Comparison of ENCODE assay signal across 8 mouse cellular contexts in genomic region chr10:128458719-128459408, GRCm38 (mm10). TPM values are rescaled to one million over a fixed set of nuclear protein-coding genes. Genes with fewer than 3 reads are reported as not detected.
DNase-seq lines count a peak whose midpoint lies in the region; ATAC-seq and TF ChIP-seq lines count a peak whose summit lies in the region.

Gene Smarcc2 (plus strand): TSS chr10:128459248.

- peaks cover 9% of the 10 kb centered on the region; the same call in 1 of the 2 replicates for H3K79me2 ChIP-seq in liver, adult 2 months (ENCODE audit: control insufficient read depth, insufficient read depth, low read length)

- peak within 1 kb of the TSS; percentile 95 for H3K27ac ChIP-seq in heart, embryonic 12.5 days (ENCODE audit: poor library complexity, severe bottlenecking)
- peak within 1 kb of the TSS; percentile 94 for H3K27ac ChIP-seq in kidney, postnatal 0 days
- H3K27ac ChIP-seq in liver, adult 2 months (replicated peaks; ENCODE audit: insufficient read depth, low read depth, low read length): peak within 1 kb of the TSS; percentile 98

- H3K4me2 ChIP-seq in heart, embryonic 12.5 days: peak within 1 kb of the TSS; percentile 75
- peak within 1 kb of the TSS; percentile 72 for H3K4me2 ChIP-seq in kidney, postnatal 0 days (ENCODE audit: low read length)

- WGBS in heart, embryonic 12.5 days: under 1% methylated on average over 63 of the region's 86 CpGs
- under 1% methylated on average over 46 of the region's 86 CpGs for WGBS in kidney, postnatal 0 days
- 2% methylated on average over 61 of the region's 86 CpGs for WGBS in liver, adult 2 months

- H3K9ac ChIP-seq in heart, embryonic 12.5 days: peak within 1 kb of the TSS; percentile 95
- peak within 1 kb of the TSS; percentile 96 for H3K9ac ChIP-seq in kidney, postnatal 0 days (ENCODE audit: low read depth, low read length)
- H3K9ac ChIP-seq in liver, adult 2 months (ENCODE audit: low read depth, low read length): peak within 1 kb of the TSS; percentile 99

- H3K36me3 ChIP-seq in erythroblast, embryonic 14.5 days (ENCODE audit: control insufficient read depth): peaks cover 37% of the 10 kb centered on the region
- H3K36me3 ChIP-seq in heart, embryonic 12.5 days: peaks cover 19% of the 10 kb centered on the region
- peaks cover 14% of the 10 kb centered on the region for H3K36me3 ChIP-seq in kidney, postnatal 0 days (ENCODE audit: insufficient read depth, low read length)
- H3K36me3 ChIP-seq in liver, adult 2 months (ENCODE audit: control insufficient read depth, insufficient read depth, low read length): peaks cover 17% of the 10 kb centered on the region

- H3K4me3 ChIP-seq in erythroblast, embryonic 14.5 days (replicated peaks): peak within 1 kb of the TSS; percentile 89
- peak within 1 kb of the TSS; percentile 96 for H3K4me3 ChIP-seq in heart, embryonic 12.5 days
- H3K4me3 ChIP-seq in kidney, postnatal 0 days (replicated peaks; ENCODE audit: low read depth, low read length): peak within 1 kb of the TSS; percentile 93
- peak within 1 kb of the TSS; percentile 81 for H3K4me3 ChIP-seq in liver, adult 2 months (ENCODE audit: insufficient read depth, low read depth, low read length)

- H3K27me3 ChIP-seq in erythroblast, embryonic 14.5 days (ENCODE audit: control insufficient read depth): no peaks in the 10 kb centered on the region
- H3K27me3 ChIP-seq in heart, embryonic 12.5 days (replicated peaks): no peaks in the 10 kb centered on the region
- no peaks in the 10 kb centered on the region for H3K27me3 ChIP-seq in kidney, postnatal 0 days (ENCODE audit: insufficient read depth, low read length)
- H3K27me3 ChIP-seq in liver, adult 2 months (ENCODE audit: control insufficient read depth, insufficient read depth, low read length): no peaks in the 10 kb centered on the region

- no peaks in the 10 kb centered on the region for H3K9me3 ChIP-seq in erythroblast, embryonic 14.5 days (ENCODE audit: control insufficient read depth, low read length)
- no peaks in the 10 kb centered on the region for H3K9me3 ChIP-seq in heart, embryonic 12.5 days (replicated peaks)
- no peaks in the 10 kb centered on the region for H3K9me3 ChIP-seq in kidney, postnatal 0 days (replicated peaks; ENCODE audit: low read length)

- peak; percentile 57 for TF ChIP-seq CTCF in brain, embryonic 14.5 days (IDR thresholded peaks at IDR 0.05; ENCODE audit: borderline replicate concordance, extremely low read depth, insufficient read depth, insufficient read length)
- peak; percentile 49 for TF ChIP-seq CTCF in kidney, postnatal 0 days (IDR thresholded peaks at IDR 0.05; ENCODE audit: low read depth)
- peak; percentile 62; the same call in 1 of the 2 replicates for TF ChIP-seq CTCF in liver, adult 2 months (IDR thresholded peaks at IDR 0.05; ENCODE audit: low read depth, low read length)

- TF ChIP-seq POLR2A in brain, embryonic 14.5 days (IDR thresholded peaks at IDR 0.05; ENCODE audit: borderline replicate concordance, extremely low read depth, insufficient read depth, insufficient read length, poor library complexity, severe bottlenecking): peak; percentile 78
- TF ChIP-seq POLR2A in liver, adult 2 months (IDR thresholded peaks at IDR 0.05; ENCODE audit: extremely low read depth, insufficient read depth, low read length): peak; percentile 41; the same call in 1 of the 2 replicates

- peaks cover 48% of the 10 kb centered on the region for H3K4me1 ChIP-seq in erythroblast, embryonic 14.5 days (ENCODE audit: control insufficient read depth)
- H3K4me1 ChIP-seq in heart, embryonic 12.5 days (replicated peaks): peaks cover 13% of the 10 kb centered on the region
- peaks cover 11% of the 10 kb centered on the region for H3K4me1 ChIP-seq in kidney, postnatal 0 days (replicated peaks; ENCODE audit: insufficient read depth, low read length)
- peaks cover 10% of the 10 kb centered on the region for H3K4me1 ChIP-seq in liver, adult 2 months (ENCODE audit: control insufficient read depth, insufficient read depth, low read length)

- peak; percentile 83 to 88 for DNase-seq in B cell, adult 2 months
- DNase-seq in brain, embryonic 14.5 days (ENCODE audit: low read depth): peak; percentile 89
- DNase-seq in kidney, postnatal 0 days (ENCODE audit: low spot score): peak; percentile 89
- DNase-seq in liver, adult 2 months (ENCODE audit: extremely low read depth, low read depth, low spot score): peak; percentile 39
- DNase-seq in spleen, postnatal 36 days (ENCODE audit: low spot score in 2 of 2): peak; percentile 82 to 86

- ATAC-seq in heart, embryonic 12.5 days (ENCODE audit: insufficient number of reproducible peaks, low FRiP score): peak; percentile 85
- peak; percentile 80 for ATAC-seq in kidney, postnatal 0 days (replicated peaks; ENCODE audit: low FRiP score, low read depth)
- ATAC-seq in monocyte, adult 5-6 weeks (replicated peaks; ENCODE audit: insufficient number of reproducible peaks, low FRiP score, low TSS enrichment, poor library complexity, severe bottlenecking): 0 out of 2 replicates have a peak, but pooled peaks have one; percentile 35

RNA-seq across cellular contexts. Expression of gene Smarcc2, which starts in this region (rescaled TPM):
- 377 and 390 TPM in 2 replicates for polyA plus RNA-seq in brain, embryonic 14.5 days (2012; rRNA removed)
- polyA plus RNA-seq in erythroblast, embryonic 14.5 days (2012): 19.2 and 19.5 TPM in 2 replicates
- polyA plus RNA-seq in heart, embryonic 12.5 days (2016; fragmentation: Nextera tagmentation; extraction: Ambion mirVana): 83.3 and 86.9 TPM in 2 replicates
- 40.5 and 44.9 TPM in 2 replicates for polyA plus RNA-seq in kidney, postnatal 0 days (2015; fragmentation: Nextera tagmentation; extraction: Ambion mirVana)
- total RNA-seq in liver, adult 2 months (2014; rRNA removed): 13.8 and 21.9 TPM in 2 replicates
- 63.1 and 64.5 TPM in 2 replicates for polyA plus RNA-seq in liver, adult 2 months (2012; rRNA removed)
- total RNA-seq in monocyte, adult 5-6 weeks (2017): 53.3 to 103 TPM (median 61.2 TPM) in 3 replicates

Comparison
In these comparisons a context has a peak if more than half of its experiments do, and no peak if none do; other contexts are left out.
1. Peak in every context shown above with its lines: DNase-seq, ATAC-seq, H3K4me3 ChIP-seq and H3K27ac ChIP-seq.
2. DNase-seq: peak in every context shown above with its lines; median percentile 89 in brain, embryonic 14.5 days; 89 in kidney, postnatal 0 days; 86 in B cell, adult 2 months; 84 in spleen, postnatal 36 days; 39 in liver, adult 2 months.
3. ATAC-seq: peak in every context shown above with its lines; median percentile 85 in heart, embryonic 12.5 days; 80 in kidney, postnatal 0 days; 35 in monocyte, adult 5-6 weeks.